Mouse (Mus musculus) urinary bladder, postnatal 14 days (tissue): ENCODE data around the gene Gm14440.
"Not testable (repeated sequence)": the region's sequence is repeated elsewhere in the genome, so short reads cannot be mapped to it uniquely, and the experiment has no call there.

Source experiments
- DNase-seq: peaks from one replicate; pipeline ENCODE4 v3.0.0; 2021; ENCODE audit warnings: low spot score

Gm14440 gene

GRCm38 (mm10) chr2:175274825-175275224, at the start of gene Gm14440:
Gene Gm14440 (plus strand): TSS chr2:175275125.
- DNase-seq: not testable (repeated sequence)
